Mouse (Mus musculus) G1E (cell line): ENCODE measurements around the gene Slit1. TPM values are rescaled to one million over a fixed set of nuclear protein-coding genes. Genes with fewer than 3 reads are reported as not detected.

ENCODE experiments used
- ATAC-seq: 2 replicates; pipeline ENCODE4 v1.8.0; 2016; ENCODE audit warnings: mild to moderate bottlenecking; ENCODE audit not compliant: insufficient number of reproducible peaks, poor library complexity, low FRiP score, severe bottlenecking; ENCODE audit errors: extremely low read depth
- DNase-seq: peaks from one replicate; pipeline ENCODE4 v3.0.0; 2012; ENCODE audit warnings: low spot score
- H3K27me3 ChIP-seq: 2 replicates; pipeline ENCODE4 v1.6.1; 2012; ENCODE audit warnings: mild to moderate bottlenecking, low read length, inconsistent platforms; ENCODE audit not compliant: insufficient read depth
- H3K36me3 ChIP-seq: replicated peaks from 2 replicates; pipeline ENCODE3; 2012; ENCODE audit warnings: mild to moderate bottlenecking, inconsistent platforms
- H3K4me1 ChIP-seq: 2 replicates; pipeline ENCODE4 v1.6.1; 2012; ENCODE audit warnings: low read depth, low read length, inconsistent platforms, mixed read lengths; ENCODE audit not compliant: insufficient read depth
- H3K4me3 ChIP-seq: 2 replicates; pipeline ENCODE4 v1.5.1; 2012; ENCODE audit warnings: low read depth, mild to moderate bottlenecking, inconsistent platforms, low read length, moderate library complexity, mixed read lengths
- H3K9me3 ChIP-seq: replicated peaks from 2 replicates; pipeline ENCODE4 v1.6.1; 2012; ENCODE audit warnings: inconsistent platforms
- CTCF ChIP-seq: IDR thresholded peaks from 2 replicates; pipeline ENCODE4 v1.5.1; 2012; ENCODE audit warnings: low read depth, low read length, inconsistent platforms, mixed read lengths
- GATA1 ChIP-seq: IDR thresholded peaks from 2 replicates; pipeline ENCODE4 v1.6.1; 2012; ENCODE audit warnings: borderline replicate concordance, low read length, inconsistent platforms, mixed read lengths
- GATA2 ChIP-seq: IDR thresholded peaks from 2 replicates; pipeline ENCODE4 v1.6.1; 2012; ENCODE audit warnings: low read depth, low read length, inconsistent platforms, borderline replicate concordance
- POLR2AphosphoS5 ChIP-seq: IDR thresholded peaks from 2 replicates; pipeline ENCODE4 v1.6.1; 2012; ENCODE audit warnings: low read depth, low read length, inconsistent platforms; ENCODE audit not compliant: insufficient replicate concordance
- TAL1 ChIP-seq: conservative IDR thresholded peaks from 2 replicates; pipeline ENCODE4 v1.6.1; 2012; ENCODE audit warnings: low read depth, low read length, inconsistent platforms, mixed read lengths
- polyA plus RNA-seq: library from polyadenylated mRNA; stranded (reverse); fragments of >175 nt; gene quantifications from 2 replicates; pipeline ENCODE4 v1.2.3, GENCODE M21; 2012
- total RNA-seq, 2 experiments: library from RNA; stranded (forward) in 1 of 2; stranded (reverse) in 1 of 2; fragments of 200-1000 nt in 1 of 2; fragments of >200 nt in 1 of 2; fragmentation: Nextera tagmentation in 1 of 2; gene quantifications; 2 replicates each; pipeline ENCODE4 v1.2.3; 2014 to 2017

The Slit1 gene
- total and polyA plus RNA-seq, 3 experiments: 0.04 to 0.11 TPM; not detected in 1

GRCm38 (mm10) chr19:41606208-41606987 lies 137.1 kb downstream of the Slit1 start:
- Histone ChIP-seq H3K4me1 (no peaks in the 10 kb centered on the region), H3K36me3 (no peaks in the 10 kb centered on the region), H3K4me3 (no peak overlapping the region), H3K9me3 (0 out of 2 replicates have a peak, but pooled peaks cover 3% of the 10 kb centered on the region), H3K27me3 (peaks cover 46% of the 10 kb centered on the region)
- ATAC-seq: no peak
- no peak for DNase-seq
- no peak for TF ChIP-seq CTCF
- TF ChIP-seq TAL1: no peak
- no peak for TF ChIP-seq GATA2
- TF ChIP-seq POLR2AphosphoS5: no peak
- TF ChIP-seq GATA1: no peak

- Histone ChIP-seq H3K4me1 (no peaks in the 10 kb centered on the region), H3K9me3 (no peaks in the 10 kb centered on the region), H3K36me3 (peaks cover 3% of the 10 kb centered on the region), H3K27me3 (peaks cover 22% of the 10 kb centered on the region), H3K4me3 (no peak overlapping the region)
- DNase-seq (no peak), ATAC-seq (no peak)
- TF ChIP-seq GATA2: no peak
- no peak for TF ChIP-seq GATA1
- no peak for TF ChIP-seq CTCF
- TF ChIP-seq TAL1: no peak
- TF ChIP-seq POLR2AphosphoS5: no peak
Measured at GRCm38 (mm10) chr19:41600647-41601046, 142.8 kb downstream of the Slit1 start.

- DNase-seq (no peak), ATAC-seq (no peak)
- Histone ChIP-seq H3K36me3 (peaks cover 11% of the 10 kb centered on the region), H3K4me3 (no peak overlapping the region), H3K27me3 (peaks cover 8% of the 10 kb centered on the region; the same call in 1 of the 2 replicates), H3K9me3 (no peaks in the 10 kb centered on the region), H3K4me1 (no peaks in the 10 kb centered on the region)
- TF ChIP-seq CTCF (no peak), TAL1 (no peak)
Measured at GRCm38 (mm10) chr19:41597170-41597894, 146.1 kb downstream of the Slit1 start.

GRCm38 (mm10) chr19:41591808-41592207 lies 151.7 kb downstream of the Slit1 start:
- no peak for TF ChIP-seq GATA2
- no peak for TF ChIP-seq CTCF
- TF ChIP-seq TAL1: no peak
- TF ChIP-seq POLR2AphosphoS5: no peak
- no peak for TF ChIP-seq GATA1
- ATAC-seq: no peak

GRCm38 (mm10) chr19:41589681-41590080 lies 153.8 kb downstream of the Slit1 start:
- no peak for DNase-seq
- Histone ChIP-seq H3K9me3 (no peaks in the 10 kb centered on the region), H3K36me3 (peaks cover 68% of the 10 kb centered on the region), H3K4me3 (no peak overlapping the region), H3K27me3 (no peaks in the 10 kb centered on the region), H3K4me1 (no peaks in the 10 kb centered on the region)
- TF ChIP-seq CTCF: no peak
- TF ChIP-seq TAL1: no peak
- TF ChIP-seq GATA2: no peak
- no peak for TF ChIP-seq POLR2AphosphoS5
- TF ChIP-seq GATA1: no peak
- ATAC-seq: no peak

More at GRCm38 (mm10) chr19:41591808-41592207, 151.7 kb downstream of the Slit1 start:
- no peak for DNase-seq
- no peaks in the 10 kb centered on the region for H3K27me3 ChIP-seq
- H3K4me1 ChIP-seq: no peaks in the 10 kb centered on the region
- H3K9me3 ChIP-seq: no peaks in the 10 kb centered on the region
- peaks cover 50% of the 10 kb centered on the region for H3K36me3 ChIP-seq
- H3K4me3 ChIP-seq: no peak overlapping the region

- TF ChIP-seq TAL1 (no peak), CTCF (no peak), GATA1 (no peak), POLR2AphosphoS5 (no peak), GATA2 (no peak)
- no peak for DNase-seq
- H3K4me1 ChIP-seq: no peaks in the 10 kb centered on the region
- H3K36me3 ChIP-seq: peaks cover 74% of the 10 kb centered on the region
- H3K9me3 ChIP-seq: no peaks in the 10 kb centered on the region
- no peaks in the 10 kb centered on the region for H3K27me3 ChIP-seq
- ATAC-seq: no peak
- H3K4me3 ChIP-seq: no peak overlapping the region
Measured at GRCm38 (mm10) chr19:41589026-41589425, 154.4 kb downstream of the Slit1 start.
